Mouse (Mus musculus) limb, embryonic 14.5 days (tissue): ENCODE results near the gene Fst. TPM values are rescaled to one million over a fixed set of nuclear protein-coding genes. Genes with fewer than 3 reads are reported as not detected.

Experiments used
- ATAC-seq: fragments of 200-750 bp; cut with Nextera tagmentation; 2 replicates; pipeline ENCODE4 v1.8.0; 2017; ENCODE audit warnings: low read depth, moderate number of reproducible peaks, moderate TSS enrichment; ENCODE audit not compliant: low FRiP score
- DNase-seq: peaks from one replicate; pipeline ENCODE4 v3.0.0-alpha.2; 2015; ENCODE audit warnings: low spot score
- H3K27ac ChIP-seq: fragments of 300-500 bp; sonication (generic); replicated peaks from 2 replicates; pipeline ENCODE4 v1.5.1; 2014; ENCODE audit warnings: low read depth, mild to moderate bottlenecking, low read length, moderate library complexity, mixed read lengths
- H3K27me3 ChIP-seq: fragments of 300-500 bp; sonication (generic); 2 replicates; pipeline ENCODE4 v1.6.1; 2014; ENCODE audit warnings: low read length, mixed read lengths; ENCODE audit not compliant: control insufficient read depth, insufficient read depth
- H3K36me3 ChIP-seq: fragments of 300-500 bp; sonication (generic); 2 replicates; pipeline ENCODE4 v1.6.1; 2014; ENCODE audit warnings: mild to moderate bottlenecking, low read length, moderate library complexity, mixed read lengths; ENCODE audit not compliant: control insufficient read depth, insufficient read depth
- H3K4me1 ChIP-seq: fragments of 300-500 bp; sonication (generic); 2 replicates; pipeline ENCODE4 v1.6.1; 2014; ENCODE audit warnings: antibody characterized with exemption, low read length, mixed read lengths; ENCODE audit not compliant: control insufficient read depth, insufficient read depth
- H3K4me2 ChIP-seq: fragments of 300-500 bp; sonication (generic); replicated peaks from 2 replicates; pipeline ENCODE4 v1.6.1; 2014; ENCODE audit warnings: low read depth, mild to moderate bottlenecking, low read length, moderate library complexity; ENCODE audit not compliant: severe bottlenecking
- H3K4me3 ChIP-seq: fragments of 300-500 bp; sonication (generic); replicated peaks from 2 replicates; pipeline ENCODE4 v1.5.1; 2014; ENCODE audit warnings: low read length
- H3K9ac ChIP-seq: fragments of 300-500 bp; sonication (generic); 2 replicates; pipeline ENCODE4 v1.6.1; 2014; ENCODE audit warnings: mild to moderate bottlenecking, low read depth, low read length, moderate library complexity; ENCODE audit not compliant: severe bottlenecking
- H3K9me3 ChIP-seq: fragments of 300-500 bp; sonication (generic); 2 replicates; pipeline ENCODE4 v1.6.1; 2016; ENCODE audit warnings: low read length; ENCODE audit not compliant: control insufficient read depth
- POLR2A ChIP-seq: fragments of 200-500 bp; IDR thresholded peaks from 2 replicates; pipeline ENCODE4 v1.8.0; 2012; ENCODE audit warnings: inconsistent platforms, mild to moderate bottlenecking, moderate library complexity, borderline replicate concordance; ENCODE audit not compliant: insufficient read depth, insufficient read length; ENCODE audit errors: extremely low read depth
- WGBS: fragments of 180-500 bp; shearing (Covaris S2); extraction: QIAGEN DNeasy Blood & Tissue Kit; methylation state at CpG from one replicate; pipeline ENCODE4 v1.1.7; 2014; 5-methylcytosine and 5-hydroxymethylcytosine counted together
- polyA plus RNA-seq, 2 experiments: library from polyadenylated mRNA; depleted of rRNA in 1 of 2; stranded (reverse) in 1 of 2; unstranded in 1 of 2; fragments of >200 nt; fragmentation: Nextera tagmentation in 1 of 2; extraction: Ambion mirVana in 1 of 2; gene quantifications; 2 replicates each; pipeline versions ENCODE4 v1.2.1 to v1.2.3; 2012 to 2014

Fst gene
- polyA plus RNA-seq, 2 experiments: 32.1 to 57.0 TPM

- H3K27me3 ChIP-seq: no peaks in the 10 kb centered on the region; the same call in 1 of the 2 replicates
- H3K27ac ChIP-seq: no peak overlapping the region
- H3K4me1 ChIP-seq: no peaks in the 10 kb centered on the region
- no peak for ATAC-seq
- no peak for DNase-seq
- no peak overlapping the region for H3K9ac ChIP-seq
- no peak overlapping the region for H3K4me3 ChIP-seq
- no peak overlapping the region for H3K4me2 ChIP-seq
- TF ChIP-seq POLR2A: no peak
- H3K36me3 ChIP-seq: no peaks in the 10 kb centered on the region
- H3K9me3 ChIP-seq: no peaks in the 10 kb centered on the region; the same call in 1 of the 2 replicates
- 87% methylated on average over 6 of the region's 6 CpGs for WGBS
Measured at GRCm38 (mm10) chr13:114466269-114466919, 7.6 kb upstream of the Fst start.

- no peak overlapping the region for H3K27ac ChIP-seq
- no peak overlapping the region for H3K4me2 ChIP-seq
- H3K4me1 ChIP-seq: no peaks in the 10 kb centered on the region
- H3K4me3 ChIP-seq: no peak overlapping the region
- H3K9me3 ChIP-seq: no peaks in the 10 kb centered on the region
- H3K36me3 ChIP-seq: no peaks in the 10 kb centered on the region
- no peak for TF ChIP-seq POLR2A
- ATAC-seq (no peak), DNase-seq (no peak)
- H3K9ac ChIP-seq: no peak overlapping the region
- 82% methylated on average over 1 of the region's 1 CpGs for WGBS
- no peaks in the 10 kb centered on the region; the same call in 1 of the 2 replicates for H3K27me3 ChIP-seq
Measured at GRCm38 (mm10) chr13:114465387-114465786, 6.6 kb upstream of the Fst start.

GRCm38 (mm10) chr13:114464824-114465223 lies 6.1 kb upstream of the Fst start:
- 82% methylated on average over 3 of the region's 3 CpGs for WGBS
- no peak for ATAC-seq

DNA sequence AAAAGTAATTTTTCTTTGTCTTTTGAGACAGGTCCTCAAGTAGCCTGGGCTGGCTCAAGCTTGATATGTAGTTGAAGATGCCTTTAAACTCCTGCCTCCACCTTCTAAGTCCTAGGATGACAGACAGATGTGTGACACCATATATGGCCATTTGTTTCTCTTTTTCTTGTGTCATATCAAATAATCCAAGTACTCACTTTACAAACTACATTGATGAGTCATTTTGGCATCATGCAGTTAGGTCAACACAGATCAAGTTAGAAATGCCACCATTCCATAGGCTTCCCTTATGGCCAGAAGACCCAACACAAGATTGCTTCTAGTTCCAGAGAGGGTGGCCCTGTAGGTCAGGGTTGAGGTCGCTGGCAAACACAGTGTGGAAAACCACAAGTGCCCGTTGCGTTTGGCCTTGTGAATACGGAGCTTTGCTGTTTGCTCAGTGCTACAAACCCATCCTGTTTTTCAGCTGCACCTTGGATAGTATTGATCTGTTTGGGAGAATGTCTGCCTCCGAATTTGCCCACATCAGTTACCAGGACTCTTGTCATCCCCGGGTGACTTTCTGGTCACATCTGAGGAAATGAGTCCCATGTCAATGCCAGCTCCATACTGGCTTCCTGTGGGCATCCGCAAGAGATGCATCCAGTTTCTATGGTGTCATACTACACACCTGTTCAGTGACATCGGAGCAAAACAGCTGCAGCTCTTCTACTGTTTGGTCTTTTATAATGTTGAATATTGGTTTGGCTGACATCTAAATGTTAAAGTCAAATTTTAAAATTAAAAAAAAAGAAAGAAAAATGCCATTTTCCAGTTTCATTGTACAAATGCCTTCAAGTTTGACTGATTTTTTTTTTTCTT lies 4.0 kb upstream of the Fst start:
- Histone ChIP-seq H3K4me2 (no peak overlapping the region), H3K36me3 (no peaks in the 10 kb centered on the region), H3K27me3 (peaks cover 8% of the 10 kb centered on the region; the same call in 1 of the 2 replicates), H3K4me3 (no peak overlapping the region), H3K4me1 (peaks cover 4% of the 10 kb centered on the region; the same call in 1 of the 2 replicates), H3K27ac (no peak overlapping the region), H3K9me3 (no peaks in the 10 kb centered on the region), H3K9ac (no peak overlapping the region)
- DNase-seq: no peak
- no peak for TF ChIP-seq POLR2A
- WGBS: 80% methylated on average over 8 of the region's 8 CpGs
- no peak for ATAC-seq

More at GRCm38 (mm10) chr13:114464824-114465223, 6.1 kb upstream of the Fst start:
- TF ChIP-seq POLR2A: no peak
- no peaks in the 10 kb centered on the region for H3K36me3 ChIP-seq
- H3K4me2 ChIP-seq: no peak overlapping the region
- no peaks in the 10 kb centered on the region for H3K9me3 ChIP-seq
- no peak overlapping the region for H3K4me3 ChIP-seq
- H3K27ac ChIP-seq: no peak overlapping the region
- H3K4me1 ChIP-seq: no peaks in the 10 kb centered on the region
- no peak for DNase-seq
- peaks cover 5% of the 10 kb centered on the region; the same call in 1 of the 2 replicates for H3K27me3 ChIP-seq
- no peak overlapping the region for H3K9ac ChIP-seq

GRCm38 (mm10) chr13:114460306-114460892 lies 1.6 kb upstream of the Fst start:
- ATAC-seq: peak; percentile 41
- peak; percentile 75 for DNase-seq
- Histone ChIP-seq H3K27ac (no peak overlapping the region), H3K27me3 (peaks cover 17% of the 10 kb centered on the region; the same call in 1 of the 2 replicates), H3K9me3 (no peaks in the 10 kb centered on the region), H3K4me2 (peak overlapping the region; percentile 95), H3K9ac (no peak overlapping the region), H3K4me1 (peaks cover 9% of the 10 kb centered on the region; the same call in 1 of the 2 replicates), H3K36me3 (no peaks in the 10 kb centered on the region), H3K4me3 (peak overlapping the region; percentile 59)
- no peak for TF ChIP-seq POLR2A
- under 1% methylated on average over 29 of the region's 29 CpGs for WGBS
